Mouse (Mus musculus): Measurements from ENCODE around the gene Olfr1079. TPM values are rescaled to one million over a fixed set of nuclear protein-coding genes. Genes with fewer than 3 reads are reported as not detected.

Gene Olfr1079
- not detected in 2 replicates for polyA plus RNA-seq (2012; ENCODE audit: low replicate concordance)

GRCm38 (mm10) chr2:86542380-86542779, at the start of gene Olfr1079:
TSS of gene Olfr1079 (minus strand) at chr2:86542480.

GRCm38 (mm10) chr2:86558135-86558534, 15.9 kb upstream of the Olfr1079 start, which contains the start of gene Olfr1080:
TSS of gene Olfr1080 (minus strand) at chr2:86558235.

GRCm38 (mm10) chr2:86508161-86508560, 34.1 kb downstream of the Olfr1079 start, which contains the start of gene Olfr1076:
TSS of gene Olfr1076 (plus strand) at chr2:86508461.

GRCm38 (mm10) chr2:86487286-86487685, 55.0 kb downstream of the Olfr1079 start, which contains the start of gene Olfr228:
TSS of gene Olfr228 (minus strand) at chr2:86487386.

Other genes starting within 250 kb of the Olfr1079 start
- not detected in 2 replicates for gene Olfr1053, start 227.2 kb downstream of the Olfr1079 start, polyA plus RNA-seq (2012; ENCODE audit: low replicate concordance)
- gene Olfr1054, start 207.0 kb downstream of the Olfr1079 start, polyA plus RNA-seq (2012; ENCODE audit: low replicate concordance): not detected in 2 replicates
- gene Olfr1055, start 192.2 kb downstream of the Olfr1079 start, polyA plus RNA-seq (2012; ENCODE audit: low replicate concordance): not detected in 2 replicates
- gene Olfr1056, start 180.0 kb downstream of the Olfr1079 start, polyA plus RNA-seq (2012; ENCODE audit: low replicate concordance): not detected in 2 replicates
- not detected in 2 replicates for gene Olfr1057, start 164.1 kb downstream of the Olfr1079 start, polyA plus RNA-seq (2012; ENCODE audit: low replicate concordance)
- gene Olfr1058, start 153.9 kb downstream of the Olfr1079 start, polyA plus RNA-seq (2012; ENCODE audit: low replicate concordance): not detected in 2 replicates
- gene Olfr1061, start 128.4 kb downstream of the Olfr1079 start, polyA plus RNA-seq (2012; ENCODE audit: low replicate concordance): not detected in 2 replicates
- gene Olfr1062, start 115.7 kb downstream of the Olfr1079 start, polyA plus RNA-seq (2012; ENCODE audit: low replicate concordance): not detected in 2 replicates
- not detected in 2 replicates for gene Olfr1065, start 91.9 kb downstream of the Olfr1079 start, polyA plus RNA-seq (2012; ENCODE audit: low replicate concordance)
- not detected in 2 replicates for gene Olfr1066, start 86.2 kb downstream of the Olfr1079 start, polyA plus RNA-seq (2012; ENCODE audit: low replicate concordance)
- gene Olfr228, start 55.1 kb downstream of the Olfr1079 start, polyA plus RNA-seq (2012; ENCODE audit: low replicate concordance): not detected in 2 replicates
- not detected in 2 replicates for gene Olfr1076, start 34.0 kb downstream of the Olfr1079 start, polyA plus RNA-seq (2012; ENCODE audit: low replicate concordance)
- not detected in 2 replicates for gene Olfr1080, start 15.8 kb upstream of the Olfr1079 start, polyA plus RNA-seq (2012; ENCODE audit: low replicate concordance)
- 0.13 TPM in 1 of 2 replicates, not detected in the other for gene Olfr1082, start 56.5 kb upstream of the Olfr1079 start, polyA plus RNA-seq (2012; ENCODE audit: low replicate concordance)
- gene Olfr1084, start 97.2 kb upstream of the Olfr1079 start, polyA plus RNA-seq (2012; ENCODE audit: low replicate concordance): not detected in 2 replicates
- gene Olfr1085, start 119.5 kb upstream of the Olfr1079 start, polyA plus RNA-seq (2012; ENCODE audit: low replicate concordance): not detected in 2 replicates
- not detected in 2 replicates for gene Olfr1086, start 137.6 kb upstream of the Olfr1079 start, polyA plus RNA-seq (2012; ENCODE audit: low replicate concordance)
- gene Olfr1087, start 155.9 kb upstream of the Olfr1079 start, polyA plus RNA-seq (2012; ENCODE audit: low replicate concordance): 0.20 TPM in 1 of 2 replicates, not detected in the other
- not detected in 2 replicates for gene Olfr1089, start 191.2 kb upstream of the Olfr1079 start, polyA plus RNA-seq (2012; ENCODE audit: low replicate concordance)
- gene Olfr1090, start 216.5 kb upstream of the Olfr1079 start, polyA plus RNA-seq (2012; ENCODE audit: low replicate concordance): not detected in 2 replicates
- not detected in 2 replicates for gene Olfr1093, start 240.0 kb upstream of the Olfr1079 start, polyA plus RNA-seq (2012; ENCODE audit: low replicate concordance)